Mouse (Mus musculus) activated CD4-positive, CD25-positive, alpha-beta regulatory T cell, adult 4 months (primary cell): ENCODE measurements around the gene Cygb. TPM values are rescaled to one million over a fixed set of nuclear protein-coding genes. Genes with fewer than 3 reads are reported as not detected.
"Not testable (repeated sequence)": the region's sequence is repeated elsewhere in the genome, so short reads cannot be mapped to it uniquely, and the experiment has no call there.

Source experiments
- ATAC-seq: one replicate; pipeline ENCODE4 v1.8.0; 2017
- polyA plus RNA-seq, 2 experiments: library from polyadenylated mRNA; unstranded; fragments of 100-300 nt; shearing (Covaris generic); gene quantifications; one replicate each; pipeline ENCODE4 v1.2.1; 2017

The Cygb gene
- polyA plus RNA-seq, 2 experiments from 2014 or later = not detected

GRCm38 (mm10) chr11:116674616-116675379 lies 20.7 kb upstream of the Cygb start:
- no peak for ATAC-seq

GRCm38 (mm10) chr11:116673410-116673809 lies 19.3 kb upstream of the Cygb start:
- ATAC-seq = no peak

GRCm38 (mm10) chr11:116672595-116672994 lies 18.5 kb upstream of the Cygb start:
- no peak for ATAC-seq

- no peak for ATAC-seq
Observed at GRCm38 (mm10) chr11:116671845-116672434, 17.8 kb upstream of the Cygb start.

GRCm38 (mm10) chr11:116671112-116671844 lies 17.2 kb upstream of the Cygb start:
- peak; percentile 84 for ATAC-seq

- ATAC-seq = no peak
Observed at GRCm38 (mm10) chr11:116670386-116670785, 16.3 kb upstream of the Cygb start.

GRCm38 (mm10) chr11:116669787-116670365 lies 15.8 kb upstream of the Cygb start:
- ATAC-seq = peak; percentile 30

- no peak for ATAC-seq
Observed at GRCm38 (mm10) chr11:116669316-116669715, 15.2 kb upstream of the Cygb start.

GRCm38 (mm10) chr11:116668839-116669238 lies 14.7 kb upstream of the Cygb start:
- no peak for ATAC-seq

- no peak for ATAC-seq
Observed at GRCm38 (mm10) chr11:116668381-116668825, 14.3 kb upstream of the Cygb start.

- ATAC-seq = no peak
Observed at GRCm38 (mm10) chr11:116667930-116668329, 13.8 kb upstream of the Cygb start.

GRCm38 (mm10) chr11:116667012-116667411 lies 12.9 kb upstream of the Cygb start:
- ATAC-seq = not testable (repeated sequence)

- ATAC-seq = no peak
Observed at GRCm38 (mm10) chr11:116666566-116666965, 12.5 kb upstream of the Cygb start.

GRCm38 (mm10) chr11:116665289-116665688 lies 11.2 kb upstream of the Cygb start:
- ATAC-seq = no peak

GRCm38 (mm10) chr11:116661948-116662377 lies 7.8 kb upstream of the Cygb start:
- no peak for ATAC-seq

GRCm38 (mm10) chr11:116661291-116661947 lies 7.3 kb upstream of the Cygb start:
- no peak for ATAC-seq

GRCm38 (mm10) chr11:116660181-116660580 lies 6.1 kb upstream of the Cygb start:
- ATAC-seq = no peak

- ATAC-seq = no peak
Observed at GRCm38 (mm10) chr11:116659027-116659621, 5.0 kb upstream of the Cygb start.

- no peak for ATAC-seq
Observed at GRCm38 (mm10) chr11:116658238-116658637, 4.1 kb upstream of the Cygb start.

GRCm38 (mm10) chr11:116657311-116658223 lies 3.5 kb upstream of the Cygb start:
- no peak for ATAC-seq
